Mouse (Mus musculus) neural tube, embryonic 14.5 days (tissue): ENCODE data around the gene Il10rb. TPM values are rescaled to one million over a fixed set of nuclear protein-coding genes. Genes with fewer than 3 reads are reported as not detected.

ENCODE experiments used
- ATAC-seq: fragments of 200-750 bp; cut with Nextera tagmentation; 2 replicates; pipeline ENCODE4 v1.8.0; 2017; ENCODE audit warnings: low read depth, mild to moderate bottlenecking, moderate TSS enrichment, moderate library complexity
- H3K27ac ChIP-seq: fragments of 300-500 bp; sonication (generic); 2 replicates; pipeline ENCODE4 v1.5.1; 2014; ENCODE audit warnings: low read depth, mild to moderate bottlenecking, control low read depth, low read length, moderate library complexity, mixed read lengths
- H3K27me3 ChIP-seq: fragments of 300-500 bp; sonication (generic); 2 replicates; pipeline ENCODE4 v1.6.1; 2014; ENCODE audit warnings: low read length; ENCODE audit not compliant: control insufficient read depth, insufficient read depth
- H3K36me3 ChIP-seq: fragments of 300-500 bp; sonication (generic); 2 replicates; pipeline ENCODE4 v1.6.1; 2014; ENCODE audit warnings: low read length, mixed read lengths; ENCODE audit not compliant: control insufficient read depth, insufficient read depth
- H3K4me1 ChIP-seq: fragments of 300-500 bp; sonication (generic); 2 replicates; pipeline ENCODE4 v1.6.1; 2014; ENCODE audit warnings: low read length; ENCODE audit not compliant: control insufficient read depth, insufficient read depth
- H3K4me2 ChIP-seq: fragments of 300-500 bp; sonication (generic); 2 replicates; pipeline ENCODE4 v1.6.1; 2014; ENCODE audit warnings: mild to moderate bottlenecking, low read depth, low read length, control low read depth
- H3K4me3 ChIP-seq: fragments of 300-500 bp; sonication (generic); 2 replicates; pipeline ENCODE4 v1.5.1; 2014; ENCODE audit warnings: low read depth, low read length, control low read depth, mixed read lengths
- H3K9ac ChIP-seq: fragments of 300-500 bp; sonication (generic); replicated peaks from 2 replicates; pipeline ENCODE4 v1.6.1; 2014; ENCODE audit warnings: low read depth, mild to moderate bottlenecking, control low read depth, low read length, mixed read lengths
- H3K9me3 ChIP-seq: fragments of 300-500 bp; sonication (generic); 2 replicates; pipeline ENCODE4 v1.6.1; 2016; ENCODE audit warnings: low read length; ENCODE audit not compliant: control insufficient read depth
- WGBS: fragments of 180-500 bp; shearing (Covaris S2); extraction: QIAGEN DNeasy Blood & Tissue Kit; methylation state at CpG from one replicate; pipeline ENCODE4 v1.1.7; 2014; 5-methylcytosine and 5-hydroxymethylcytosine counted together
- polyA plus RNA-seq: library from polyadenylated mRNA; unstranded; fragments of >200 nt; fragmentation: Nextera tagmentation; extraction: Ambion mirVana; gene quantifications from 2 replicates; pipeline ENCODE4 v1.2.1, GENCODE M21; 2014

The Il10rb gene
- polyA plus RNA-seq, 1 experiment from 2014 or later: 7.1 TPM

DNA sequence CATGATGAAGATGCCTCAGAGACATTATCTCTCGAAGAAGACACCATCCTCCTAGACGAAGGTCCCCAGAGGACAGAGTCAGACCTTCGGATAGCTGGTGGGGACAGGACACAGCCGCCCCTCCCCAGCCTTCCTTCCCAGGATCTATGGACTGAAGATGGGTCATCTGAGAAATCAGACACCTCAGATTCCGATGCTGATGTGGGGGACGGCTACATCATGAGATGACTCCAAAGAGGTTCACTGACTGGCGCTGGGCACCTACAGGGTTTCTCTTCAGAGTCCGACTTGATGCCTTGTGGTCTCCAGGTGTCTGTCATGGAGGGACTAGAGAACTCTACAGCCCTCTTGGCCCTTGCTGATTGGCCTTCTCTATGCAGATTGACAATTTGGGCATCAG lies 1.8 kb upstream of the Il10rb start:
- Histone ChIP-seq H3K27me3 (no peaks in the 10 kb centered on the region), H3K9ac (no peak overlapping the region), H3K4me1 (no peaks in the 10 kb centered on the region; the same call in 1 of the 2 replicates), H3K4me3 (no peak overlapping the region), H3K9me3 (no peaks in the 10 kb centered on the region), H3K4me2 (no peak overlapping the region), H3K36me3 (no peaks in the 10 kb centered on the region), H3K27ac (no peak overlapping the region)
- WGBS: 92% methylated on average over 8 of the region's 8 CpGs
- ATAC-seq: no peak

- H3K9me3 ChIP-seq: no peaks in the 10 kb centered on the region
- H3K27ac ChIP-seq: no peak overlapping the region
- no peaks in the 10 kb centered on the region for H3K27me3 ChIP-seq
- 70% methylated on average over 10 of the region's 10 CpGs for WGBS
- no peaks in the 10 kb centered on the region; the same call in 1 of the 2 replicates for H3K4me1 ChIP-seq
- H3K36me3 ChIP-seq: no peaks in the 10 kb centered on the region
- ATAC-seq: no peak
- H3K4me3 ChIP-seq: no peak overlapping the region
- H3K9ac ChIP-seq: no peak overlapping the region
- H3K4me2 ChIP-seq: no peak overlapping the region
Measured at GRCm38 (mm10) chr16:91404828-91405577, 961 bp upstream of the Il10rb start.

DNA sequence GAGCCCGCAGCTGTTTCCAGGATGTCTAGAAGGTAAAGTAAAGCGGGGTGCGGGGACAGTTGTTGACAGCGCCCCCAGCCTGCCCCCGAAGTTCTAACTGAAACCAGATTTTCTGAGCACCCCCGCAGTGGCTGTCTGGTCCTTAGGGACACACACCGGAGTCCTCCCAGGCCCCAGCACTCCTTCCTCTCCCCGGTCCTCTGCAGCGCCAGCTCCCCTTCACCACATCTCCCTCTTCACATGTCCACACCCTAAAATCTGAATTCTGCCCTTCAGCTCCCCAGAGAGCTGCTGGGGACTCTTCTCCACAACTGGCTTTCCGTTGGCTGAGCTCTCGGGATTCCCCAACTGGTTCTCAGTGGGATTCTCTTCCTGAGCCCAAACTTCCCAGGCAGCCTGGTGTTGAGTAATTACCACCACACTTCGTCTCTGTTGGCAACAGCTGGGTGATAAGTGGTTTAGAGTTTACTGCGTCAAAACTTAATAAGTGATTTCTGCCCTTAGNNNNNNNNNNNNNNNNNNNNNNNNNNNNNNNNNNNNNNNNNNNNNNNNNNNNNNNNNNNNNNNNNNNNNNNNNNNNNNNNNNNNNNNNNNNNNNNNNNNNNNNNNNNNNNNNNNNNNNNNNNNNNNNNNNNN lies 739 bp downstream of the Il10rb start:
- H3K27ac ChIP-seq: no peak overlapping the region

GRCm38 (mm10) chr16:91413102-91413844 lies 7.3 kb downstream of the Il10rb start:
- 54% methylated on average over 12 of the region's 12 CpGs for WGBS
- Histone ChIP-seq H3K4me3 (no peak overlapping the region), H3K4me1 (no peaks in the 10 kb centered on the region), H3K9ac (no peak overlapping the region), H3K27ac (no peak overlapping the region), H3K36me3 (no peaks in the 10 kb centered on the region), H3K27me3 (no peaks in the 10 kb centered on the region), H3K9me3 (no peaks in the 10 kb centered on the region), H3K4me2 (no peak overlapping the region)
- no peak for ATAC-seq

More for the DNA sequence above, 739 bp downstream of the Il10rb start:
- Histone ChIP-seq H3K9me3 (no peaks in the 10 kb centered on the region), H3K4me1 (no peaks in the 10 kb centered on the region; the same call in 1 of the 2 replicates), H3K27me3 (no peaks in the 10 kb centered on the region), H3K9ac (peak overlapping the region; percentile 76), H3K4me3 (peak overlapping the region; percentile 54), H3K36me3 (no peaks in the 10 kb centered on the region), H3K4me2 (peak overlapping the region; percentile 95)
- whole genome bisulfite sequencing: 1% methylated on average over 13 of the region's 13 CpGs
- peak; percentile 54; the same call in 1 of the 2 replicates for ATAC-seq

GRCm38 (mm10) chr16:91415391-91416189 lies 9.6 kb downstream of the Il10rb start:
- no peaks in the 10 kb centered on the region for H3K27me3 ChIP-seq
- WGBS: 89% methylated on average over 9 of the region's 9 CpGs
- no peak overlapping the region for H3K9ac ChIP-seq
- no peak for ATAC-seq
- H3K9me3 ChIP-seq: no peaks in the 10 kb centered on the region
- H3K4me3 ChIP-seq: no peak overlapping the region
- no peak overlapping the region for H3K4me2 ChIP-seq
- no peaks in the 10 kb centered on the region for H3K4me1 ChIP-seq
- no peak overlapping the region for H3K27ac ChIP-seq
- no peaks in the 10 kb centered on the region for H3K36me3 ChIP-seq

GRCm38 (mm10) chr16:91416357-91416756 lies 10.4 kb downstream of the Il10rb start:
- Histone ChIP-seq H3K4me1 (no peaks in the 10 kb centered on the region), H3K27me3 (no peaks in the 10 kb centered on the region), H3K4me3 (no peak overlapping the region), H3K36me3 (no peaks in the 10 kb centered on the region), H3K9ac (no peak overlapping the region), H3K4me2 (no peak overlapping the region), H3K9me3 (no peaks in the 10 kb centered on the region), H3K27ac (no peak overlapping the region)
- 91% methylated on average over 6 of the region's 6 CpGs for WGBS
- no peak for ATAC-seq

DNA sequence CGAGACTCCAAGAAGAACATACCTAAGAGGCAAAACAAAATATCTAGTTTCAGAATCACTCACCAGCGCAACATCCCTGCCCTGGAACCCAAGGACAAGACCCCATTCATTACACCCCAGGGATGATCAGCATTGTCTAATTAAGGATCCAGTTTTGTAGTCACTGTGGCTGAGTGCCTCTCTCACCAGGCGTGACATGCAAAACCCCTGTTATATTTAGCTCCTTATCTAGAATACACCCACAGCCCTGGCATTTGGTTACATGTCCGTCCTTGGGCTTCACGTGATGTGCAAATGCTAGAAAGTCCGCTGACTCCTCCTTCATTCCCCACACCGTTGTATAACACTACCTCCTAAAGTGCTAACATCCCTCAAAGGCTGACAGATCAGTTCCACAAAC lies 11.0 kb downstream of the Il10rb start:
- Histone ChIP-seq H3K4me2 (no peak overlapping the region), H3K9ac (no peak overlapping the region), H3K36me3 (no peaks in the 10 kb centered on the region), H3K27me3 (no peaks in the 10 kb centered on the region), H3K9me3 (no peaks in the 10 kb centered on the region), H3K27ac (no peak overlapping the region), H3K4me3 (no peak overlapping the region), H3K4me1 (no peaks in the 10 kb centered on the region)
- no peak for ATAC-seq
- WGBS: 85% methylated on average over 7 of the region's 7 CpGs

- ATAC-seq: no peak
- Histone ChIP-seq H3K4me1 (no peaks in the 10 kb centered on the region), H3K36me3 (no peaks in the 10 kb centered on the region), H3K27ac (no peak overlapping the region), H3K9me3 (no peaks in the 10 kb centered on the region), H3K4me2 (no peak overlapping the region), H3K9ac (no peak overlapping the region), H3K27me3 (no peaks in the 10 kb centered on the region), H3K4me3 (no peak overlapping the region)
- WGBS: 78% methylated on average over 5 of the region's 5 CpGs
Measured at GRCm38 (mm10) chr16:91418531-91418930, 12.6 kb downstream of the Il10rb start.
